Comparison of ENCODE assay signal across 10 mouse cellular contexts in the genomic region with DNA sequence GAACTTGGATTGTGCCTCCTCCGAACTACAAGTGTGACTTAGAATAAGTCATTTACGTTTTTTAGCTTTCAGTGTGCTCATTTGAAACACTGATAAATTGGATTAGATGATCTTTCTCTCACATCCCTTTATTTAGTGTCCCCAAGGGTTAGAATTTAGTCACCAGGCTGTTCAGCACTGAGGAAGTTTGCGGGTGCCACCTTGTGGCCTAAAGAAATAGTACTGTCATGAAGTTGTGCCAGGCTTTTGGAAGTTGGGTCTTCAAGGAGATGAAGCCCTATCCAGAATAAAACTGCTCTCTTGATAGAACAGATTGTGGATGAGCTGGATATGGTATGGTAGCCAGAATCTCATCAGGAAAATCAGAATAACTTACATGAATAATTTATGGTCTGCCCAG. TPM values are rescaled to one million over a fixed set of nuclear protein-coding genes. Genes with fewer than 3 reads are reported as not detected.
DNase-seq lines count a peak whose midpoint lies in the region; ATAC-seq and TF ChIP-seq lines count a peak whose summit lies in the region.
"Had no signal": no experiment of that assay in that cellular context is flagged by ENCODE, and none has a peak within 500 bp of the region (broad histone marks: within the 10 kb centered on the region; RNA-seq: fewer than 3 reads in every experiment).

No protein-coding gene starts in this region.

- H3K4me2 ChIP-seq in heart, postnatal 0 days (ENCODE audit: low read depth, low read length): no peak overlapping the region
- H3K4me2 ChIP-seq in heart, embryonic 12.5 days: no peak overlapping the region
- no peak overlapping the region for H3K4me2 ChIP-seq in embryonic facial prominence, embryonic 14.5 days (ENCODE audit: low read depth, low read length)
- H3K4me2 ChIP-seq in midbrain, embryonic 15.5 days: no peak overlapping the region

- no peak for DNase-seq in heart, postnatal 0 days (ENCODE audit: low spot score)
- peak; percentile 30 to 57 for DNase-seq in adrenal gland, adult 18-20 months (ENCODE audit: low spot score in 2 of 2)
- DNase-seq in embryonic facial prominence, embryonic 14.5 days (ENCODE audit: low spot score): peak; percentile 36
- DNase-seq in layer of hippocampus, adult 18-20 months (ENCODE audit: low spot score in 2 of 2): peak; percentile 37 to 81
- DNase-seq in lung, adult 2 months: no peak

- TF ChIP-seq POLR2A in lung, adult 2 months (IDR thresholded peaks at IDR 0.05; ENCODE audit: borderline replicate concordance, extremely low read depth, low read depth, low read length): no peak

- H3K9ac ChIP-seq in heart, postnatal 0 days (replicated peaks; ENCODE audit: low read depth, low read length): no peak overlapping the region
- no peak overlapping the region for H3K9ac ChIP-seq in heart, embryonic 12.5 days
- no peak overlapping the region for H3K9ac ChIP-seq in embryonic facial prominence, embryonic 14.5 days (ENCODE audit: low read depth, low read length)
- no peak overlapping the region for H3K9ac ChIP-seq in midbrain, embryonic 15.5 days

- no peak overlapping the region for H3K4me3 ChIP-seq in heart, postnatal 0 days (ENCODE audit: low read depth, low read length)
- no peak overlapping the region for H3K4me3 ChIP-seq in heart, embryonic 12.5 days
- H3K4me3 ChIP-seq in embryonic facial prominence, embryonic 14.5 days (ENCODE audit: low read depth, low read length): no peak overlapping the region
- H3K4me3 ChIP-seq in midbrain, embryonic 15.5 days: no peak overlapping the region
- H3K4me3 ChIP-seq in lung, adult 2 months (replicated peaks; ENCODE audit: extremely low read depth, low read depth, low read length): no peak overlapping the region

- no peaks in the 10 kb centered on the region for H3K9me3 ChIP-seq in heart, postnatal 0 days (replicated peaks; ENCODE audit: control insufficient read depth, low read length)
- no peaks in the 10 kb centered on the region for H3K9me3 ChIP-seq in heart, embryonic 12.5 days (replicated peaks)
- H3K9me3 ChIP-seq in embryonic facial prominence, embryonic 14.5 days (ENCODE audit: control insufficient read depth, low read length): no peaks in the 10 kb centered on the region
- H3K9me3 ChIP-seq in midbrain, embryonic 15.5 days: no peaks in the 10 kb centered on the region

- peak; percentile 49 for TF ChIP-seq CTCF in heart, postnatal 0 days (IDR thresholded peaks at IDR 0.05; ENCODE audit: low read depth)
- no peak for TF ChIP-seq CTCF in lung, adult 2 months (IDR thresholded peaks at IDR 0.05; ENCODE audit: insufficient read depth, low read length)

- WGBS in heart, postnatal 0 days: 21% methylated on average over 3 of the region's 3 CpGs
- WGBS in heart, embryonic 12.5 days: 23% methylated on average over 3 of the region's 3 CpGs
- 25% methylated on average over 3 of the region's 3 CpGs for WGBS in embryonic facial prominence, embryonic 14.5 days
- WGBS in midbrain, embryonic 15.5 days: 15% methylated on average over 3 of the region's 3 CpGs
- WGBS in lung, adult 2 months: 25% methylated on average over 3 of the region's 3 CpGs

- no peak for TF ChIP-seq EP300 in heart, postnatal 0 days (IDR thresholded peaks at IDR 0.05; ENCODE audit: low read depth)

- no peaks in the 10 kb centered on the region for H3K27me3 ChIP-seq in heart, postnatal 0 days (ENCODE audit: control insufficient read depth, insufficient read depth, low read length)
- H3K27me3 ChIP-seq in heart, embryonic 12.5 days (replicated peaks): no peaks in the 10 kb centered on the region
- H3K27me3 ChIP-seq in embryonic facial prominence, embryonic 14.5 days (replicated peaks; ENCODE audit: control insufficient read depth, insufficient read depth, low read length): no peaks in the 10 kb centered on the region
- H3K27me3 ChIP-seq in midbrain, embryonic 15.5 days (replicated peaks): no peaks in the 10 kb centered on the region

- ATAC-seq in heart, postnatal 0 days (ENCODE audit: insufficient read depth, low read depth): no peak
- no peak for ATAC-seq in heart, embryonic 12.5 days (ENCODE audit: insufficient number of reproducible peaks, low FRiP score)
- no peak for ATAC-seq in embryonic facial prominence, embryonic 14.5 days (ENCODE audit: low read depth)
- ATAC-seq in midbrain, embryonic 15.5 days (replicated peaks): peak; percentile 78
- ATAC-seq in inflammation-experienced regulatory T-cells, adult 6 months: no peak

- H3K36me3 ChIP-seq in heart, postnatal 0 days (replicated peaks; ENCODE audit: control insufficient read depth, insufficient read depth, low read length): no peaks in the 10 kb centered on the region
- H3K36me3 ChIP-seq in heart, embryonic 12.5 days: no peaks in the 10 kb centered on the region
- H3K36me3 ChIP-seq in embryonic facial prominence, embryonic 14.5 days (ENCODE audit: control insufficient read depth, insufficient read depth, low read length): no peaks in the 10 kb centered on the region
- H3K36me3 ChIP-seq in midbrain, embryonic 15.5 days (replicated peaks): no peaks in the 10 kb centered on the region

- no peaks in the 10 kb centered on the region for H3K4me1 ChIP-seq in heart, postnatal 0 days (ENCODE audit: control insufficient read depth, insufficient read depth)
- H3K4me1 ChIP-seq in heart, embryonic 12.5 days (replicated peaks): no peaks in the 10 kb centered on the region
- H3K4me1 ChIP-seq in embryonic facial prominence, embryonic 14.5 days (ENCODE audit: control insufficient read depth, insufficient read depth, low read length): no peaks in the 10 kb centered on the region
- H3K4me1 ChIP-seq in midbrain, embryonic 15.5 days: no peaks in the 10 kb centered on the region
- no peaks in the 10 kb centered on the region for H3K4me1 ChIP-seq in lung, adult 2 months (ENCODE audit: control insufficient read depth, insufficient read depth, low read length)

- H3K27ac ChIP-seq in heart, postnatal 0 days (ENCODE audit: low read depth): no peak overlapping the region
- no peak overlapping the region for H3K27ac ChIP-seq in heart, embryonic 12.5 days (ENCODE audit: poor library complexity, severe bottlenecking)
- H3K27ac ChIP-seq in embryonic facial prominence, embryonic 14.5 days (replicated peaks; ENCODE audit: low read depth, low read length): no peak overlapping the region
- no peak overlapping the region for H3K27ac ChIP-seq in midbrain, embryonic 15.5 days

RNA-seq across cellular contexts. Expression of a gene that starts 57.7 kb away (rescaled TPM):
- not detected in 2 replicates for total RNA-seq in heart, postnatal 0 days (2014; rRNA removed; ENCODE audit: low replicate concordance)
- polyA plus RNA-seq in heart, postnatal 0 days (2015; fragmentation: Nextera tagmentation; extraction: Ambion mirVana): not detected in 2 replicates
- polyA plus RNA-seq in heart, embryonic 12.5 days (2016; fragmentation: Nextera tagmentation; extraction: Ambion mirVana): 0.09 and 0.49 TPM in 2 replicates
- total RNA-seq in adrenal gland, adult 18-20 months (2021): under 1 TPM in 1 of 2 experiments, not detected in 1; 0.96 TPM
- polyA plus RNA-seq in embryonic facial prominence, embryonic 14.5 days (2014; fragmentation: Nextera tagmentation; extraction: Ambion mirVana): 3.8 and 4.8 TPM in 2 replicates
- 1 to 10 TPM; 4.5 to 8.3 TPM for total RNA-seq in layer of hippocampus, adult 18-20 months (2021)
- 18.0 and 20.1 TPM in 2 replicates for polyA plus RNA-seq in midbrain, embryonic 15.5 days (2015; fragmentation: Nextera tagmentation; extraction: Ambion mirVana)
- not detected for polyA plus RNA-seq in inflammation-experienced regulatory T-cells, adult 6 months (2017; shearing (Covaris generic))
- polyA plus RNA-seq in lung, adult 2 months (2012; rRNA removed): not detected in 2 replicates
- total RNA-seq: heart, postnatal 14 days; neutrophil, adult 5-6 weeks had no signal

Comparison
In these comparisons a context has a peak if more than half of its experiments do, and no peak if none do; other contexts are left out.
1. DNase-seq: peak in adrenal gland, adult 18-20 months (2 of 2), embryonic facial prominence, embryonic 14.5 days (single experiment) and layer of hippocampus, adult 18-20 months (2 of 2); none in heart, postnatal 0 days (single experiment) and lung, adult 2 months (single experiment).